Mouse (Mus musculus): ENCODE results near the gene Ttc19.
"Not testable (repeated sequence)": the region's sequence is repeated elsewhere in the genome, so short reads cannot be mapped to it uniquely, and the experiment has no call there.

The Ttc19 gene

GRCm38 (mm10) chr11:62285020-62285419 is 3.7 kb downstream of the Ttc19 start:
- DNase-seq: no peak

- no peak for DNase-seq
These were observed 6.4 kb downstream of the Ttc19 start for GRCm38 (mm10) chr11:62287700-62288099.

GRCm38 (mm10) chr11:62294121-62294520 is 12.8 kb downstream of the Ttc19 start:
- no peak for DNase-seq

GRCm38 (mm10) chr11:62298883-62299282 is 17.6 kb downstream of the Ttc19 start:
- no peak for DNase-seq

- DNase-seq: no peak
These were observed 24.6 kb downstream of the Ttc19 start for GRCm38 (mm10) chr11:62305866-62306265.

GRCm38 (mm10) chr11:62309296-62309695 is 28.0 kb downstream of the Ttc19 start:
- no peak for DNase-seq

GRCm38 (mm10) chr11:62314984-62315383 is 33.7 kb downstream of the Ttc19 start:
- no peak for DNase-seq

- DNase-seq: peak; percentile 65
These were observed 36.5 kb downstream of the Ttc19 start for GRCm38 (mm10) chr11:62317746-62318145.

- DNase-seq: no peak
These were observed 38.8 kb downstream of the Ttc19 start for GRCm38 (mm10) chr11:62320097-62320496.

GRCm38 (mm10) chr11:62323659-62324058 is 42.4 kb downstream of the Ttc19 start:
- DNase-seq: no peak

- peak; percentile 34 for DNase-seq
These were observed 49.9 kb downstream of the Ttc19 start for GRCm38 (mm10) chr11:62331141-62331540.

GRCm38 (mm10) chr11:62332228-62332627 is 51.0 kb downstream of the Ttc19 start:
- DNase-seq: no peak

- no peak for DNase-seq
These were observed 61.7 kb downstream of the Ttc19 start for GRCm38 (mm10) chr11:62343002-62343401.

GRCm38 (mm10) chr11:62351948-62352347 is 70.7 kb downstream of the Ttc19 start:
- DNase-seq: no peak

GRCm38 (mm10) chr11:62355216-62355615 is 73.9 kb downstream of the Ttc19 start:
- DNase-seq: no peak

GRCm38 (mm10) chr11:62366879-62367278 is 85.6 kb downstream of the Ttc19 start:
- no peak for DNase-seq

GRCm38 (mm10) chr11:62369924-62370323 is 88.7 kb downstream of the Ttc19 start:
- no peak for DNase-seq

GRCm38 (mm10) chr11:62371776-62372175 is 90.5 kb downstream of the Ttc19 start:
- DNase-seq: peak; percentile 68

- DNase-seq: not testable (repeated sequence)
These were observed 96.1 kb downstream of the Ttc19 start for GRCm38 (mm10) chr11:62377202-62377851.
